Mouse (Mus musculus) liver, postnatal 0 days (tissue): Measurements from ENCODE around the gene Ptgfr. TPM values are rescaled to one million over a fixed set of nuclear protein-coding genes. Genes with fewer than 3 reads are reported as not detected.
A peak's percentile ranks its signal among the peaks of the same experiment; 100 is the strongest.

ENCODE experiments used
- ATAC-seq: fragments of 200-750 bp; cut with Nextera tagmentation; 2 replicates; pipeline ENCODE4 v1.8.0; 2017; ENCODE audit warnings: mild to moderate bottlenecking, moderate library complexity
- DNase-seq: peaks from one replicate; pipeline ENCODE4 v3.0.0-alpha.2; 2016
- H3K27ac ChIP-seq: fragments of 300-500 bp; sonication (generic); 2 replicates; pipeline ENCODE4 v1.5.1; 2014; ENCODE audit warnings: antibody characterized with exemption, moderate library complexity, mild to moderate bottlenecking, low read depth
- H3K27me3 ChIP-seq: fragments of 300-500 bp; sonication (generic); 2 replicates; pipeline ENCODE4 v1.6.1; 2014; ENCODE audit warnings: low read length, control low read depth, mixed read lengths; ENCODE audit not compliant: insufficient read depth
- H3K36me3 ChIP-seq: fragments of 300-500 bp; sonication (generic); replicated peaks from 2 replicates; pipeline ENCODE4 v1.6.1; 2014; ENCODE audit warnings: mild to moderate bottlenecking, control low read depth, low read length, moderate library complexity, mixed read lengths; ENCODE audit not compliant: insufficient read depth
- H3K4me1 ChIP-seq: fragments of 300-500 bp; sonication (generic); 2 replicates; pipeline ENCODE4 v1.6.1; 2014; ENCODE audit warnings: antibody characterized with exemption, mild to moderate bottlenecking, control low read depth; ENCODE audit not compliant: insufficient read depth
- H3K4me2 ChIP-seq: fragments of 300-500 bp; sonication (generic); 2 replicates; pipeline ENCODE4 v1.6.1; 2014; ENCODE audit warnings: low read depth, mild to moderate bottlenecking, low read length, moderate library complexity, mixed read lengths
- H3K4me3 ChIP-seq: fragments of 300-500 bp; sonication (generic); 2 replicates; pipeline ENCODE4 v1.5.1; 2014; ENCODE audit warnings: low read depth, low read length
- H3K9ac ChIP-seq: fragments of 300-500 bp; sonication (generic); replicated peaks from 2 replicates; pipeline ENCODE4 v1.6.1; 2014; ENCODE audit warnings: mild to moderate bottlenecking, moderate library complexity
- H3K9me3 ChIP-seq: fragments of 300-500 bp; sonication (generic); 2 replicates; pipeline ENCODE4 v1.6.1; 2016; ENCODE audit warnings: mild to moderate bottlenecking, control low read depth, low read length, mixed read lengths
- CTCF ChIP-seq: sonication (generic); IDR thresholded peaks from 2 replicates; pipeline ENCODE4 v1.5.1; 2016; ENCODE audit warnings: antibody characterized with exemption, low read depth
- EP300 ChIP-seq: IDR thresholded peaks from 2 replicates; pipeline ENCODE4 v1.6.1; 2016; ENCODE audit warnings: antibody characterized with exemption, low read depth, mild to moderate bottlenecking
- WGBS: fragments of 180-500 bp; shearing (Covaris S2); extraction: QIAGEN DNeasy Blood & Tissue Kit; methylation state at CpG from one replicate; pipeline ENCODE4 v1.1.7; 2014; ENCODE audit not compliant: insufficient replicate concordance; 5-methylcytosine and 5-hydroxymethylcytosine counted together
- polyA plus RNA-seq: library from polyadenylated mRNA; unstranded; fragments of >200 nt; fragmentation: Nextera tagmentation; extraction: Ambion mirVana; gene quantifications from 2 replicates; pipeline ENCODE4 v1.2.1, GENCODE M21; 2015

Gene Ptgfr
- not detected in 2 replicates for polyA plus RNA-seq

GRCm38 (mm10) chr3:151836871-151837680 is at the start of gene Ptgfr:
Gene Ptgfr (minus strand): TSS chr3:151837630.
- DNase-seq (peak; percentile 40), ATAC-seq (peak; percentile 54)
- TF ChIP-seq CTCF = peak; percentile 57
- no peak for TF ChIP-seq EP300
- Histone ChIP-seq H3K27me3 (no peaks in the 10 kb centered on the region), H3K9me3 (no peaks in the 10 kb centered on the region), H3K4me1 (peaks cover 11% of the 10 kb centered on the region), H3K4me3 (peak within 1 kb of the TSS; percentile 40), H3K36me3 (no peaks in the 10 kb centered on the region), H3K4me2 (peak within 1 kb of the TSS; percentile 76), H3K27ac (no peak within 1 kb of the TSS), H3K9ac (no peak within 1 kb of the TSS)
- WGBS = 2% methylated on average over 30 of the region's 30 CpGs

GRCm38 (mm10) chr3:151883881-151884280 is 46.5 kb upstream of the Ptgfr start:
- Histone ChIP-seq H3K4me2 (no peak overlapping the region), H3K36me3 (no peaks in the 10 kb centered on the region), H3K4me1 (no peaks in the 10 kb centered on the region), H3K27me3 (no peaks in the 10 kb centered on the region), H3K27ac (no peak overlapping the region), H3K9ac (no peak overlapping the region), H3K9me3 (no peaks in the 10 kb centered on the region), H3K4me3 (no peak overlapping the region)
- WGBS = 67% methylated on average over 5 of the region's 5 CpGs
- DNase-seq (no peak), ATAC-seq (no peak)
- TF ChIP-seq EP300 = no peak

- Histone ChIP-seq H3K27ac (no peak overlapping the region), H3K4me1 (no peaks in the 10 kb centered on the region), H3K36me3 (no peaks in the 10 kb centered on the region), H3K27me3 (no peaks in the 10 kb centered on the region), H3K9me3 (no peaks in the 10 kb centered on the region), H3K4me3 (no peak overlapping the region), H3K4me2 (no peak overlapping the region), H3K9ac (no peak overlapping the region)
- DNase-seq (no peak), ATAC-seq (no peak)
- TF ChIP-seq EP300 (no peak), CTCF (no peak)
- WGBS = 70% methylated on average over 2 of the region's 2 CpGs
Observed at GRCm38 (mm10) chr3:151879981-151880380, 42.6 kb upstream of the Ptgfr start.

- Histone ChIP-seq H3K9me3 (no peaks in the 10 kb centered on the region), H3K4me3 (no peak overlapping the region), H3K4me1 (no peaks in the 10 kb centered on the region), H3K36me3 (no peaks in the 10 kb centered on the region), H3K4me2 (no peak overlapping the region), H3K27me3 (no peaks in the 10 kb centered on the region), H3K9ac (no peak overlapping the region), H3K27ac (no peak overlapping the region)
- DNase-seq (no peak), ATAC-seq (no peak)
- TF ChIP-seq EP300 (no peak), CTCF (no peak)
Observed at GRCm38 (mm10) chr3:151868970-151869369, 31.5 kb upstream of the Ptgfr start.

GRCm38 (mm10) chr3:151851344-151851743 is 13.9 kb upstream of the Ptgfr start:
- no peak for TF ChIP-seq CTCF
- no peak for TF ChIP-seq EP300
- no peak overlapping the region for H3K4me2 ChIP-seq
- H3K4me1 ChIP-seq = no peaks in the 10 kb centered on the region
- 84% methylated on average over 1 of the region's 1 CpGs for WGBS
- no peaks in the 10 kb centered on the region for H3K36me3 ChIP-seq
- H3K27me3 ChIP-seq = no peaks in the 10 kb centered on the region
- no peak overlapping the region for H3K9ac ChIP-seq
- H3K4me3 ChIP-seq = no peak overlapping the region
- DNase-seq = no peak
- H3K27ac ChIP-seq = no peak overlapping the region
- no peaks in the 10 kb centered on the region for H3K9me3 ChIP-seq
- no peak for ATAC-seq

GRCm38 (mm10) chr3:151850621-151851020 is 13.2 kb upstream of the Ptgfr start:
- DNase-seq (no peak), ATAC-seq (no peak)
- no peaks in the 10 kb centered on the region for H3K36me3 ChIP-seq
- H3K27me3 ChIP-seq = no peaks in the 10 kb centered on the region
- no peaks in the 10 kb centered on the region for H3K4me1 ChIP-seq
- WGBS = 36% methylated on average over 1 of the region's 1 CpGs
- H3K4me3 ChIP-seq = no peak overlapping the region
- no peak overlapping the region for H3K4me2 ChIP-seq
- H3K9ac ChIP-seq = no peak overlapping the region
- H3K27ac ChIP-seq = no peak overlapping the region
- TF ChIP-seq CTCF (no peak), EP300 (no peak)
- no peaks in the 10 kb centered on the region for H3K9me3 ChIP-seq
